Mouse (Mus musculus) CH12.LX (cell line): ENCODE measurements around the gene Vmn2r114. TPM values are rescaled to one million over a fixed set of nuclear protein-coding genes. Genes with fewer than 3 reads are reported as not detected.

ENCODE experiments used
- polyA plus RNA-seq: library from polyadenylated mRNA; unstranded; fragments of >175 nt; gene quantifications from 2 replicates; pipeline ENCODE4 v1.2.1, GENCODE M21; 2012; ENCODE audit warnings: low read depth; ENCODE audit not compliant: insufficient read length
- total RNA-seq, 2 experiments: library from RNA; depleted of rRNA; stranded (reverse); fragments of 300-350 nt in 1 of 2; fragments of >200 nt in 1 of 2; gene quantifications; 2 replicates each; pipeline ENCODE4 v1.2.3; 2012 to 2014

Vmn2r114 gene
- total and polyA plus RNA-seq, 3 experiments: not detected

Other genes starting within 250 kb of the Vmn2r114 start
- gene Zfp40, start 119.3 kb downstream of the Vmn2r114 start, total RNA-seq (2012; rRNA removed): 3.3 and 4.7 TPM in 2 replicates
- gene Zfp40, start 119.3 kb downstream of the Vmn2r114 start, total RNA-seq (2014; rRNA removed): 7.0 and 8.3 TPM in 2 replicates
- 4.2 and 4.4 TPM in 2 replicates for gene Zfp40, start 119.3 kb downstream of the Vmn2r114 start, polyA plus RNA-seq
- not detected in 2 replicates for gene Vmn2r115, start 31.2 kb upstream of the Vmn2r114 start, total RNA-seq (2012; rRNA removed)
- not detected in 2 replicates for gene Vmn2r115, start 31.2 kb upstream of the Vmn2r114 start, total RNA-seq (2014; rRNA removed)
- not detected in 2 replicates for gene Vmn2r115, start 31.2 kb upstream of the Vmn2r114 start, polyA plus RNA-seq
- gene Vmn2r116, start 72.1 kb upstream of the Vmn2r114 start, total RNA-seq (2012; rRNA removed): not detected in 2 replicates
- not detected in 2 replicates for gene Vmn2r116, start 72.1 kb upstream of the Vmn2r114 start, total RNA-seq (2014; rRNA removed)
- not detected in 2 replicates for gene Vmn2r116, start 72.1 kb upstream of the Vmn2r114 start, polyA plus RNA-seq
- gene Vmn2r117, start 167.2 kb upstream of the Vmn2r114 start, total RNA-seq (2012; rRNA removed): not detected in 2 replicates
- not detected in 2 replicates for gene Vmn2r117, start 167.2 kb upstream of the Vmn2r114 start, total RNA-seq (2014; rRNA removed)
- gene Vmn2r117, start 167.2 kb upstream of the Vmn2r114 start, polyA plus RNA-seq: not detected in 2 replicates